Mouse (Mus musculus) gastrocnemius, postnatal 14 days (tissue): ENCODE data around the gene Rasgef1b. TPM values are rescaled to one million over a fixed set of nuclear protein-coding genes. Genes with fewer than 3 reads are reported as not detected.
A peak's percentile ranks its signal among the peaks of the same experiment; 100 is the strongest.

Experiments
- DNase-seq: peaks from one replicate; pipeline ENCODE4 v3.0.0; 2021; ENCODE audit warnings: mixed read lengths
- intact Hi-C: fragments of 180-260 bp; cut with DNase I; formaldehyde crosslinking; loops from one replicate; pipeline ENCODE4 v1.15.1; 2025; ENCODE audit warnings: low total_unique reads
- total RNA-seq, 2 experiments: library from RNA; stranded (reverse); gene quantifications; 2 replicates each; pipeline ENCODE4 v1.2.3; 2021

Rasgef1b gene
- total RNA-seq, 2 experiments from 2014 or later, result 1.2 to 1.7 TPM

DNA sequence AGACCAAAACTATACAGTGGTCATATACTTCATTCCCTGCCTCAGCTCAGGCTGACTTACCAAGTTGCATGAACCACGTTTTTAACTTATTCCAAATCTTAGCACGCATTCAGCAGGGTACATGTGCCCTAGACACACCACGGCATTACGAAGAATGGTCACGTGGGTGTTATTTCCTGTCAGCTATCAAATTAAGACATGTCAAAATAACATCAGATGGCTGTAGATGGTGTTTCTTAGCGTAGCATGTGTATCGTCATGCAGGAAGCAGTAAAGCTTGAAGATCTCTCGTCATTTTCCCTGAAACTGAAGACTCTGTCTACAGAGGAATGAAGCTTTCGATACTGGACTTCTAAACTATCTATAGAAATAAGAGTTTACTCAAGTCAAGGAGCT, 251.4 kb downstream of the Rasgef1b start:
- intact Hi-C loops, result no loop called here
- no peak for DNase-seq

DNA sequence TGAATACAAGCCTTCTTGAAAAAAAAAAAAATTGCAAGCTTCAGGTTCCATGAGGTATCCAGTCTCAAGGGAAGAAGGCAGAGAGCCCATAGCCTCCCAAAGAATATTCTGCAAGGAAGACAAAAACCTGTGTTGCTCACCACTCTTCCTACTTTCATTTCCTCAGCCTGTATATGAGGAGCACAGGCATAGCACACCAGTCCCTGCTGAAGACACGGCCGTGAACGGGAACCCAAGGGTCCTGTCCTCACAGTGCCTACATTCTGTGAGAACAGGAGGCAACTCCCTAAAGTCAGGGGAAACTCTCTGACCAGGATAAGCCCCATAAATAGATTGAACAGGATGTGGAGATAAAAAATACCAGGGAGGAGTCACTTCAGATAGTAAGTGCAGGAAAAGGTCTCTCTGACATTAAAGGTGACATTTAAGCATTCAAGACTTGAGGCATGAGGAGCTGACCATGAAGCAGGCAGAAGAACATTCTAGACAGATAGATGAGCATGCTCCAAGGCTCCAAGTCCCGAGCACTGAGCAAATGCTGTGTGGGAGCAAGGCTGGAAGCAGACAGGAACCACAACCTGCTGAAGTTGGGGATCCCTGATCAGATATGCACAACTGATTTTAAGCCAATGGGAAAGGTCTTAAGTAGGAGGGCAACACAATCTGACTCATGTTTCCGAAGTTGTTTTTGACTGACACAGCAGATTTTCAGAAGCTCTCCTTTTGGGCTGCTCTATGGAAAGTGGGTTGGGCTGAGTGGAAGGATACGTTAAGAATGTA, 252.0 kb downstream of the Rasgef1b start:
- no peak for DNase-seq
- intact Hi-C loops, result no loop called here

DNA sequence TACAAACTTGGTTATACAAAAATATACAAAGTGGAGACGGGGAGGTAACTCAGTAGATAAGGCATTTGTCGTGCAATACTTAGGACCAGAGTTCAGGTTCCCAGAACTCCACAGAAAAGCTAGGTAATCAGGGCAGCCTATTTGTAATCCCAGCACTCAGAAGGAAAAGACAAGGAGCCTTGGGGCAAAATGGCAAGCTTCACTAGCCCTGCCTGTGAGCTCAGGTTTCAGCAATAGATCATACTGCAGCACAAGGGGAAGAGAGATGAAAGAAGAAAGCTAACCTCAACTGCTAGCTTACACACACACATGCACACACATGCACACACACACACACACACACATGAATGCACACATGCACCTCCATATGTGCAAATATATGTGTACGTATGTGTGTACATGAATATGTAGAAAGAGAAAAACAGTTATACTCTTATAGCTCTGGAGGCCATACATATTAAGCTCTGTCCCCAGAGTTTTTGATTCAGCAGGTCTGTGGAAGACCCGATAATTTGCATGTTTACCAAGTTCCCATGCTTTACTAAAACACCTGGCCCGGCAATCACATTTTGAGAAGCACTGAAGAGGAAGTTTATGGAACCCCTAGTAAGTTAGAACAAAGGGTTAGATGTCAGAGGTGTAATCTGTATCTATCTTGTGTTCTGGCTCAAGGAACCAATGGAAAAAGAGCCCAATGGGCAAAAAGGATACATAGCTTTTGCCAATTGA, 256.1 kb downstream of the Rasgef1b start:
- intact Hi-C loops, result no loop called here
- DNase-seq, result no peak

DNA sequence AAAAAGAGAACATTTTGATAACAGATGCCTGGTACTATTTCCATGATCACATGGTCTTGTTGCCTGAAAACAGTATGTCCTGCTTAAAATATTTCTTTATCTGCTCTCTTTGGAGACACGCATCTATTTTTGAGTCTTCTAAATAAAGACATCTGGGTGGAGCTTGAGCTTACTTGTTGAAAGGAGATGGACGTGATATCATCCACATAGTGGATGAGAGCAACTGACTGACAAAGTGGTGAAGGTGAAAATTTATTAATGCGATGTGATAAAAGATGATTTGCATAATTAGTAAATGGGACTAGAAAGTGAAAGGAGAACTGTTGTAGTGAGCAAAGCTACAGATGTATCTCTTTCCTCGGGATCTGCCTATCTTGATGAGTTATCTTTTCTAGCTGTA, 257.1 kb downstream of the Rasgef1b start:
- no peak for DNase-seq
- intact Hi-C loops, result no loop called here

GRCm38 (mm10) chr5:99470613-99471012, 258.3 kb downstream of the Rasgef1b start:
- intact Hi-C loops, result no loop called here
- no peak for DNase-seq

- DNase-seq, result no peak
- intact Hi-C loops, result no loop called here
These were observed 269.9 kb downstream of the Rasgef1b start for GRCm38 (mm10) chr5:99459007-99459406.

DNA sequence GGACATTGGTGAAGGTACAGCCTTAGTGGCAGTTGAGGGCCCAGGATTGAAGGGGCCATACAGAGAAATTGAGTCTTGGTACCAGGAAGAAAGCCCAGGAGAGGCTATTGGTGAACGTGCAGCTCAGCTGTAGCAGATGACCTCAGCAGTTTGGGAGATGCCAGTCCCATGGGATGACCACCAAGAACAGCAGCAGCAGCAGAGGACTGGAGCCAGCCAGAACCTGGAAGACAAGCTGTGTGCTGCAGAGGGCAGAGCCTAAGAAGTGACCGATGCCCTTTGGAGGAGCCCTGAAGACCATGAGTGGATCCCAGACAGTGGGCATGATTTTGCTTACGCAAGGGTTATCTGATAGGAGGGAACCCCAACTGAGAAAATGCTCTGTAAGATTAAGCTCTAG, 271.6 kb downstream of the Rasgef1b start:
- DNase-seq, result no peak

DNA sequence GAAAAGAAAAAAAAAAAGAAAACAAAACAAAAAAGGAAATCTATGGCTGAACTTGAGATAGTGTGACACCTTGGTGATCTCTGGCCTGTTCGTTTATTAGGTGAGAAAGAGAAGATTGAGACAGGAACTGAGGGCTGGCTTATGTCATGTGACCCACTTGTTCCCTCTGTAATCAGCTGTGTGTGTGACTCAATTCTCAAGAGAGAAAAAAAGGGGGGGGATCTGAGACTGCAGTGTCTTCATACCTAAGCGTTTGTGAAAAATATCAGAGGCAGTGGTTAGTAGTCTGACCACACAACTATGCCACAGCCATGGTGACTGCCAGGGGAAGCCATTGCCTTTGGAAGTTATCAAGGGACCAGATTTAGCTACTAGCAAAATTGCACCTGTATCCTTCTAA, 276.9 kb downstream of the Rasgef1b start:
- DNase-seq, result no peak
- intact Hi-C loops, result no loop called here

More for the DNA sequence above, 271.6 kb downstream of the Rasgef1b start:
- intact Hi-C loops, result no loop called here

- DNase-seq, result no peak
- intact Hi-C loops, result no loop called here
These were observed 277.4 kb downstream of the Rasgef1b start for GRCm38 (mm10) chr5:99451416-99451815.

DNA sequence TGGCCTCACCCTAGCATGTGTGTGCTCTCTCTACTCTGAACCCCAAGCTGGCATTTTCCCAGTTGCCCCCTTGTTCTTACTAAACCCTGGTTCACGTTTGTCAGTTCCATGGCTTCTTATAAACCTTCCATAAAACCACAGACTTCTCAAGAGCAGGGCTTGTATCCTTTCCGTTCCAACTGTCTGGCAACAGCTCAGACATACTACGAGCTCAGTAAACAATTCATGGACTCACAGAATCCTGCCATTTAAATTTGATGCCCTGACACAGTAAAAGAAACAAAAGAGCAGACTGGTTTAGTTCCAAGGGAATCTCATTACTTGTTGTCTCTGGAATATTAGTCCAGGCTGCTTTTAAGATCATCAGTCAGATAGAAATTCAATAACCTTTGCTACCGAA, 277.9 kb downstream of the Rasgef1b start:
- DNase-seq, result no peak

DNA sequence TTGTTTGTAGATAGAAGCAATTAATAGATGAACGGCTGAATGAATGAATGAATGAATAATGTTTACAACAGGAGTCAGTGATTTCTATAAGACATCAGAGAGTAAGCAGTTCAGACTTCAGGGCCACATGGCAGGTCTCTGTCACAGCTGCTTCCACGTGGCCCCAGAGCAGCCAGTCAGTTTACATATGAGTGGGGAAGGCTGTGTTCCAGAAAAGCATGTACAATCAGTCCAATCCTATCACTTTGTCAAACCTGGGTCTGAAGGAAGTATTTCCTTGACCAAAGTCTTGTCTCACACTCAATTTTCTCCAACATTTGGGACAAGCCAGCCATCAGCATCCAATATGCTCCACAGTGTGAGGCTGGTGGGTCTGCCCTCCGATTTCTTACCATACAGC, 278.4 kb downstream of the Rasgef1b start:
- intact Hi-C loops, result no loop called here

More for the DNA sequence above, 277.9 kb downstream of the Rasgef1b start:
- intact Hi-C loops, result no loop called here

GRCm38 (mm10) chr5:99447481-99447880, 281.4 kb downstream of the Rasgef1b start:
- intact Hi-C loops, result no loop called here
- DNase-seq, result no peak

More for the DNA sequence above, 278.4 kb downstream of the Rasgef1b start:
- no peak for DNase-seq

GRCm38 (mm10) chr5:99445242-99445641, 283.6 kb downstream of the Rasgef1b start:
- no peak for DNase-seq
- intact Hi-C loops, result no loop called here

- intact Hi-C loops, result no loop called here
These were observed 284.1 kb downstream of the Rasgef1b start for GRCm38 (mm10) chr5:99444777-99445176.

GRCm38 (mm10) chr5:99440109-99440508, 288.8 kb downstream of the Rasgef1b start:
- intact Hi-C loops, result no loop called here
- DNase-seq, result no peak

More at GRCm38 (mm10) chr5:99444777-99445176, 284.1 kb downstream of the Rasgef1b start:
- DNase-seq, result no peak

DNA sequence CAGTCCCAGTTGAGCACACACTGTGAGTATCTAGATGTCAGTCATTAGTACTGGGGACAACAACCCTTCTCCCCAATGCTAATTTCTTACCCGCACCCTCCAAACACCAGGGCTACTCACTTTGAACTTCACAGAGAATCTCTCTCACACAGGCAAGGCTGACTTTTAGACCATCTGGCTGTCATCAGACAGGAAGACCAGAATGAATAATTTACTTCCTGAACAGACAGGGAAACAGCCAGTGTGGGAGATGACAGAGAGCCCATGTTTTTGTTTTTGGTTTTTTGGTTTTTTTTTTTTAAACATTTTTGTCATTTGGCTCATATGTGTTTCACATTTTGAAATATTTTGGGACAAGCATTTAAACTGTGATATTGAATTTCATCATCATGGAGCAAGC, 290.3 kb downstream of the Rasgef1b start:
- DNase-seq, result no peak

DNA sequence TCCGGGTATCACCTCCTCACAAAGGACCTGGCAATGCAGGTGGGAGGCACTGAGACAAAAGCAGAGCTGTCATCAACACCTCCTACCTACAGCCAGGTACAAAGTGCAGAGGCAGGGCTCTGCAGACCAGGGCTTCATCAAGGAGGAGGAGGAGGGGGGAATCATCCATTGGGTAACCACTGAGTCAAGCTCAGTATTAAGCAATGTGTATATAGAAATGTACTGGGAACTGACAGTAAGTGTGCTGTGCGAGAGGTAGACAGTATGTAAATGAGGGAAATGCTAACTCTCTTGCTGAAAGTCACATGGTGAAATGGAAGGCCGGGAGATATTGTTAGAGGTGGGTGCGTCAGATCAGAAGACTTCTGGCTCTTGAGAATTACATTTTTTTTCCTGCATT, 294.6 kb downstream of the Rasgef1b start:
- intact Hi-C loops, result no loop called here
- DNase-seq, result no peak

More for the DNA sequence above, 290.3 kb downstream of the Rasgef1b start:
- intact Hi-C loops, result no loop called here

DNA sequence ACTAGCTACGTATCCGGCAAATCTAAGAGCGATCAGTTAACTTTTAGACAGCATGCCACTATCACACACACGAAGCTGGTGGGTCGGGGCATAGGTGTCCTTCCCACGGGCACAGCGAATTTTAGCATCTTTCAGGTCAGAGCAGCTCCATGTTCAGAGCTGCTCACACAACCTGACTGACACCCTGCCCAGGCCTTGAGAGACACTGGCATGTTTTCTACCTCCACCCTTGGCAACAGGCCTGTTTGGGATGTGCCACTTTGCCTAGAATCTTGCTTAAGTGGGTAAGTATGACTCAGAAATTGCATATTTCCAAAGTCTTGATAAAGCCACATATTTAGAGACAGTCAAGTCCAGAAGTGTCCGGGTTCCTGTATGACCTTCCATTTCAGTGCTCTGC, 296.4 kb downstream of the Rasgef1b start:
- intact Hi-C loops, result no loop called here
- DNase-seq, result no peak

- intact Hi-C loops, result no loop called here
- no peak for DNase-seq
These were observed 299.6 kb downstream of the Rasgef1b start for GRCm38 (mm10) chr5:99429273-99429672.

GRCm38 (mm10) chr5:99428648-99429047, 300.2 kb downstream of the Rasgef1b start:
- DNase-seq, result no peak

GRCm38 (mm10) chr5:99423271-99423670, 305.6 kb downstream of the Rasgef1b start:
- intact Hi-C loops, result no loop called here
- peak; percentile 13 for DNase-seq

More at GRCm38 (mm10) chr5:99428648-99429047, 300.2 kb downstream of the Rasgef1b start:
- intact Hi-C loops, result no loop called here
